Mouse (Mus musculus) cerebellum, postnatal 10 days (tissue): ENCODE results near the gene Lrwd1.
"Not testable (repeated sequence)": the region's sequence is repeated elsewhere in the genome, so short reads cannot be mapped to it uniquely, and the experiment has no call there.

Experiments
- DNase-seq, 2 experiments: peaks; one replicate each; pipeline ENCODE4 v3.0.0; 2021; ENCODE audit warnings: mixed read lengths in 2 of 2

The Lrwd1 gene

DNA sequence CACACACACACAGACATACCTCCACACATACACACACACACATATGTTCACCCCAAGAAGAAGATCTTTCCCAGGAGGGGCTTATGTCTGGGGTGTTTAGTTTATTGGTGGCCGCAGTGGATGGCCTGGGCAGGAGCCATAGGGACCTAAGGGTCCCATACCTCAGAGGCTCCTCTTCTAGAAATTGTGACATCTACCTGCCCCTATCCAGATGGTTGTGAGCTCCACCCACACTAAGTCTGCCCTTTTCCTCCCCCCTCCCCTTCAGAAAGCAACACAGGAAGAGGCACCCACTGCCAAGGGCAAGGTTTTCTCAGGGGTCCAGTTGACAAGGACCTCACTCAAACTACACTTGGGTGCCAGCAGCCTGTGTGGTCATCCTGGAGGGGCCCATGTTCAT lies 11.1 kb upstream of the Lrwd1 start:
- DNase-seq: no peak

DNA sequence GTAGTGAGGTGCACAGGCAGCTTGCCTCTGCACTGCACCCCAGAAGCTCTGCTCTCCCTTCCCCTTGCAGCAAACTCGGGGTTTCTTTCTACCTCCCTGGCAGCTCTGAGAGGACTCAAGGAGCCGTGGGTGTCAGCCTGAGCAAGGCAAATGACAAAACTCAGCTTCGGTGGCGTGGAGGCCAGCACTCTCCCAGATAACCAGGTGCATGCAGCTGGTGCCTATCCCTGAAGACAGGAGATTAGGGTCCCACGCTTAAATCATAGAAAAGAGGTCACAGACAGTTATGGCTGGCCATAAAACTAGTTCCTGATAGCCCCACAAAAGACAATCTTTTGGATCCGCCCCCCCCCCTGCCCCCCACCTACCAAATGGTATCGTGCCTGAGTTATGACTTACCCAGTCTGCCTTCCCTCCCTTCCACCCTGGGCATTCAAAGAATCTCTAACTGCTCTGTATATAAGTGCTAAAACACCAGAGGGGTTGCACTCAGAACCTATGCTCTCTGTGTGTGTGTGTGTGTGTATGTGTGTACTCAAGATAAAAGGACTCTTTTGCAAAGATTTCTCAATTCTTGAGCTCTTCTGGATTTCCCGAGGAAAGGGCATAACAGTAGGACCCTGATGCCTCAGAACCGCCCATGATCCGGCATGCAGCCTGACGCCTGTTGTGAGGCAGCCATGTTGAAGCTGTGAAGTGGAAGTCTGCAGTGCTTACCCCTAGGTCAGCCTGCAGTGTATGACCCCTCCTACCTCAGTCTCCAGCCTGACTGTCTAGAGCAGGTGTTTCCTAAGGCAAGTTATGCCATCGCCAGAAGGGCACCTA lies 8.9 kb upstream of the Lrwd1 start:
- DNase-seq: peak; percentile 82 to 85

DNA sequence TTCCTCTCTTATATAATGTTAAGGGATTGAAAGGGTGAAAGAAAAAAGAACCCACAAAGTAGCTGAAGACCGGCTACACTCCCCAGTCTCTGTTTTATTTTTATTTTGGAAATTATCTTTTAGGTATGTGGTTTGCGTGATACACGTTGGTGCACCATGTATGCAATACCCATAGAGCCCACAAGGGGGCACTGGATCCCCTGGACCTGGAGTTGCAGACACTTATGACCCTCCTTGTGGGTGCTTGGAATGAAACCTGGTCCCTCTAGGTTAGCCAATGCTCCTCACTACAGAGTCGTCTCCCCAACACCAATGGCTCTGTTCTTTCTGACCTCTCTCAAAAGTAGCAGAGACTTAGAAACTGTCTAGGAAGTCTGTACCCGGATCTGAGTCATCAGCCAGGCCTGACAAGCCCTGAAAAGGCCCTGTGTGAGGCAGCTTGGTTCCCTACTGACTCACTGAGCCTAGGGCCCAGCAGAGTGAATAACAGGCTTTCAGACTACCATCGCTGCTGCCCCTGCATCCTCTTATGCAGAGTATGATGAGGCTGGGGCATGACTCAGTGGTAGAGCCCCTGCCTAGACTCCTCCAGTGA lies 7.4 kb upstream of the Lrwd1 start:
- peak in 1 of 2 experiments; percentile 50 for DNase-seq

DNA sequence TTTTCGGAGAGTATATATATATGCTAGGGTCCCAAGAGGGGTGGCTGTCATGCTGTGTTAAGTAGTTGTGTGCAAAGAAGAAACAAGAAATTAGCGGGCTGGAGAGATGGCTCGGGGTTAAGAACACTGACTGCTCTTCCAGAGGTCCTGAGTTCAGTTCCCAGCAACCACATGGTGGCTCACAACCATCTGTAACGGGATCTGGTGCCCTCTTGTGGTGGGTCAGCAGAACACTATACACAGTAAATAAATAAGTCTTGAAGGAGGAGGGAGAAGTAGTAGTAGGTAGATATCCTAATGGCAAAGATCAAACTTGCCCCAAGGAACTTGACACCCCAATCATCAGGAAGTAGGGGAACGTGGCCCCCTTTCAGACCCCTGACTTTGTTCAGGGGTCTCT lies 6.9 kb upstream of the Lrwd1 start:
- no peak for DNase-seq

DNA sequence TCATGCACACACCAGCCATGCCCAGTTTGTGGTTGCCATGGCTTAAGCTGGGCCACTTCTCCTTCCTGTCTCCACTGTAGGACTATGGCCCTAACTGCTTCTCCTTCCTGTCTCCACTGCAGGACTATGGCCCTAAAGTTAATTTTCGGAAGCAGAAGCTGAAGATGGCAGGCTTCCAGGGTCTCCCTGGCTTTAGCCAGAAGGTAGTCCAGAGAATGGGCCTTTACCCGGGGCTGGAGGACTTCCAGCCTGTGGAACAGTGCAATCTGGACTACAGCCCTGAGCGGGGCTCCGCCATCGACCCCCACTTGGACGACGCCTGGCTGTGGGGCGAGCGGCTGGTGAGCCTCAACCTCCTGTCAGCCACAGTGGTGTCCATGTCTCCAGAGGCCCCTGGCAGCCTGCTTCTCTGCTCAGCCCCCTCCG lies 4.2 kb upstream of the Lrwd1 start:
- peak; percentile 83 to 91 for DNase-seq

DNA sequence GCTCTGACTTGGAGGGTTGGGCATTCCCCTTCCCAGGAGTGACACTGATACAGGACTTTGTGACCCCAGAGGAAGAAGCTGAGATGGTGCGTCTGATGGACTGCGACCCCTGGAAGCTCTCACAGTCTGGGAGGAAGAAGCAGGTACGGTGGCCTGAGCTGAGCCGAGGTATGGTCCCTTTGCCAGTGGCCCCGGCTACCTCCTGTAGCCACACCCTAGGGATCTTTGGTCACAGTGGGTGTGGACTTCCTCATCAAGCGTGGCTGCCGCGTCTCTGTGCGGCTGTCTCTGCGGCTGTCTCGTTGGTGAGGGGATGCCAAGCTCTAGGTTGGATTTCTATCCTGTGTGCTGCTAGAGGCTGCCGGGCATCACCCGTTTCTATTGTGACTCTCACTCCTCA lies 3.5 kb upstream of the Lrwd1 start:
- no peak for DNase-seq

DNA sequence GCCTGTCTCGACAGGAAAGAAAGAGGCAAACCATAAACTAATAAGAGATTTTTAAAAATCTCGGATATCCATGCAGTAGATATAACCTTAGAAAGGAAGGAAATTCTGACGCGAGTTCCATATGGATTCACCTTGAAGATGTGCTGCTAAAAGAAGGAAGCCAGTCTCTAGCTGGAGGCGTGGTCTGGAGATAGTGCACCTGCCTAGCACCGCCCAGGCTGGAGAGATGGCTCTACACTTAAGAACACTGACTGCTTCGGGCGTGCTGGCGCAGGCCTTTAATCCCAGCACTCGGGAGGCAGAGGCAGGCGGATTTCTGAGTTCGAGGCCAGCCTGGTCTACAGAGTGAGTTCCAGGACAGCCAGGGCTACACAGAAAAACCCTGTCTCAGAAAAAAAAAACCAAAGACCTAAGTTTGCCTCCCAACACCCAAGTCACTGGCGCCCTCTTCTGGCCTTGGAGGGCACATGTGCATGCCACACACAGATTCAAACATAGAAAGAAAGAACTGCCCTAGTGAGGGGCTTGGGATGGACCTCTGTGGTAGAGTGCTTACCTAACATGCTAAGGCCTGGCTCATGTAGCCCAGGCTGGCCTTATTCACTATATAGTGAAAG lies 1.9 kb upstream of the Lrwd1 start:
- peak; percentile 72 to 77 for DNase-seq

DNA sequence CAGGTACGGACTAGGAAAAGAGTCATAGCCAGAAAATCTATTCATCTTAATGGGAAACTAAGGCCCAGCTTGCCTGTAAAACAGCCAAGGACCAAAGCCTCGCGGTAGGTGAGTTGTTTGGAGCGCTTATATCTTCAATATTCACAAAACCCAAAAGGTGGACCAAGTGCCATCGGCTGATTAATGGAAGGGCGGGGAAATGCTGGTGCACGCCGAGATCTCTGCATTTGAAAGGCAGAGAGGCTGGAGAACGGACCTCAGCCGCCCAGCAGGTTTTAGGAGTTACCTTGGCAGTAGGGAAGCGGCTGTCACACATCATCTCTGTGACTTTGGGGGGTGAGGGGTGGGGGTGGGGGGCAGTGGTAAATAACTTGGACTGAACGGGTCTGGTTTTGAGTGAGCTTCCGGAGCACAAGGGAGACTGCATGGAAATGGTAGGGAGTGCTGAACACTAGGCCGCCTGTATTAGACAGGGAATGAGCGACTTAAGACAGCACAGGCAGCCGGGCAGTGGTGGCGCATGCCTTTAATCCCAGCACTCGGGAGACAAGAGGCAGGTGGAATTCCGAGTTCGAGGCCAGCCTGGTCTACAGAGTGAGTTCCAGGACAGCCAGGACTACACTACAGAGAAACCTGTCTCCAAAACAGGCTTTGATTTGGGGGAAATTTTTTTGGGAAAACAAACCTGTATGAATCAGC lies 567 bp upstream of the Lrwd1 start:
- DNase-seq: no peak

DNA sequence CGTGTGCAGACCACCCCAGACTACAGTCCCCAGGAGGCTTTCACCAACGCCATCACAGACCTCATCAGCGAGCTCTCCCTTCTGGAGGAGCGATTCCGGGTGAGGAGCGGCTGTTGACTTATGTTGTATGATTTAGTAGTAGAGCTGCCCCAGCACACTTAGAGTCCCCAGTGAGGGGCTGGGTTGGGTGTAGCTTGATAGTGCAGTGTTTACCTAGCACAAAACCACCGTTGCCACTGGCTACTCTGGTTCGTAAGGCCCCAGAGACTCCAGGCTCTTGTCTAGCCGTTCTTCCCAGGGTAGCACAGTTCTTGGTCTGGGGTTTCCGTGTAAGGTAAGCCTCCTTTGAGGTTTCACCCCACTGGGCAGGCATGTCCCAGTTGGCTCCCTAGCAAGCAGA lies 13.7 kb downstream of the Lrwd1 start:
- DNase-seq: no peak

DNA sequence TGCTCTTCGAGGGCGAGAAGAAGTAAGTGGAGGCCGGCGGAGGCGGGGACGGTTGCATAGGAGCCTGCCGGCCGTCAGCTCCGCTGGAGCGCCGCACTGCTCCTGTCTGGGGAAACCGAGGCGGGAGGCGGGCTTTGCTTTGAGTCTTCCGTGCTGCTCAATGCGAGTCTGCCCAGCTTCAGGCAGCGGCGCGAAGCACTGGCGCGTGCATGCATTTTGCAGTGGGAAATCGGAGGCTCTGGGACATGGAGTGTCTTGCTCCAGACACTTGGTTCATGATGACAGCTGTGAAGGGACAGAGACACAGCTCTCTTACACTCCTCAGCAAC lies 19.1 kb downstream of the Lrwd1 start:
- no peak for DNase-seq

DNA sequence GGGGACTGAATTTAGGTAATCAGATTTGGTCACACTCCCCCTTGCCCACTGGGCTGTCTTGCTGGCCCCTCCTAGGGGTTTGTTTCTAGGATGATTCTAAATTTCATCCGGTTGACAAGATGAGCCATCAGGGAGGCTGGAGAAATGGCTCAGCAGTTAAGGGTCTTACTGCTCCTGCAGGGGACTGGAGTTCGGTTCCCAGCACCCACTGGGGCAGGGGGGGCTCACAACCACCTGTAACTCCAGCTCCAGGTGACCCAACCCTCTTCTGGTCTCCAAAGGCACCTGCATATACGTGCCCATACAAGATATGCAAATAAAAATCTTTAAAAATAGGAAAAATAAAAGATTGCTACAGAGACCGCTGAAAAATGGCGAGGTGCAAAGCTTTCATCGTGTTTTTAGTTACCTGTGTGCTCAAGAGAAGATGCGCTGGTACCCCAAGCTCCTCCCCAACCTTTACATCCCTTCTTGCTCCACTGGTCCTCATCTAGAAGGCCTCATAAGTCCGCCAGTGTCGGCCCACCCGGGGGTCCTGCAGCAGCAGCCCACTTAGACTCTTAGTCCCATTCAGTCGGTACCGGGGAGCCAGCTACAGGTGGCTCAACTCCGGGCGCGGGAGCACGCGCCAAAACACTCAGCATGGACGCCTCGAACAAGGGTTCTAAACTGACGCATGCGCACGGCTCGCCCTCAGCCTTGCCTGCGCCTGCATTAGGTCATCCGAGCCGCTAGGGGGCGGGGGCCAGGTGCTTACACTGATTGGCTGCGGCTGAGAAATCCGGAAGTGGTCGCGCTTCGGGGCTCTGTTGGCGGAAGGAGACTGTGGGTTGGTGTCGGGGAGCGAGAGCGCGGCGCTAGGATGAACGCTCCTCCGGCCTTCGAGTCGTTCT lies 19.7 kb downstream of the Lrwd1 start, which contains the start of gene Polr2j:
Gene Polr2j, plus strand, starts transcription at position 741 of the 893 bp plus-strand sequence.
- DNase-seq: peak; percentile 99

DNA sequence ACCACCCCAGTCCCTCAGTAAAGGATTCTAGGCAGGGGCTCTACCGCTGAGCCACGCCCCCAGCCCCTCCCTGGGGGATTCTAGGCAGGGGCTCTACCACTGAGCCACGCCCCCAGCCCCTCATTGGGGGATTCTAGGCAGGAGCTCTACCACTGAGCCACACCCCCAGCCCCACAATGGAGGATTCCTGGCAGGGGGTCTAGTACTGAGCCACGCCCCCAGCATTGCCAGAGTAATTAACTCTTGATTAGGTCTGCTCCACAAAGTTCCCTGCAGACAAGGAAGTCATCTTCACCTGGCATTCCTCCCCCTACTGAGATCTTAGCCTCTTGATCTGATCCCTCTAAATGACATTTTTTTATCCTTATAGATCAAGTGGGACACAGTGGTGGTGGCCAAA lies 22.3 kb downstream of the Lrwd1 start:
- DNase-seq: not testable (repeated sequence)

DNA sequence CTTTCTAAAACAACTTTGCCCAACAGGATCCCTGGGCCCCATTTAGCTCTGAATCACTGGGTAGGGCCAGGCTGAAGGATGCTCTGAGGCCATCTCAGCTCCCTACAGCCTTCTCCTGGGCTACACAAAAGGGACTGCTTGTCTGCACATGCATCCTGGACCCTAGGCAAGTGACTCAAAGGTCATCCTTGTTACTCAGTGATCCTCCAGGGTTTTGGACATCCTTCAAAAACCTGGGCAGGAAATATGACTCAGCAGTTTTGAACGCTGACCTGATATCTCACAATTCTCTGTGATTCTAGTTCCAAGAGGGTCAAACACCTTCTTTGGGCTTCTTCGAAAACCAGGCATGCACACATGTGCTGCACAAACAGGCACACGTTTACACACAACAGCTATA lies 26.8 kb downstream of the Lrwd1 start:
- no peak for DNase-seq

DNA sequence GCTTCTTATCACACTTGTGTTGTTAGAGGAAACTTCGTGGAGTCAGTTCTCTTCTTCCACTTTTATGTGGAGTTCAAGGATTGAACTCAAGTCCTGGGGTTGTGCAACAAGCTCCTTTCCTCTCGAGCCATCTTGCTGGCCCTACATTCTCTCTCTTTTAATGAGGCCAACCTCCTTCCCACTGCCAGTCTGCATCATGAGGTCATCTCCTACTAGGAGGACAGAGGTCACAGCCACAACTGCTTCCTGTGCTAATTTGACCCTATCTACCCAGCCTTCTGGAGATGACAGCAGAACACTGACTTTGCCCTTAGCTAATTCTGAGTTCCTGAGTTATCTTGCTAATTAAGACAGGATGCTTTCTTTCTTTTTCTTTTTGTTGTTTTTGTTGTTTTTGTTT lies 27.4 kb downstream of the Lrwd1 start:
- no peak for DNase-seq

DNA sequence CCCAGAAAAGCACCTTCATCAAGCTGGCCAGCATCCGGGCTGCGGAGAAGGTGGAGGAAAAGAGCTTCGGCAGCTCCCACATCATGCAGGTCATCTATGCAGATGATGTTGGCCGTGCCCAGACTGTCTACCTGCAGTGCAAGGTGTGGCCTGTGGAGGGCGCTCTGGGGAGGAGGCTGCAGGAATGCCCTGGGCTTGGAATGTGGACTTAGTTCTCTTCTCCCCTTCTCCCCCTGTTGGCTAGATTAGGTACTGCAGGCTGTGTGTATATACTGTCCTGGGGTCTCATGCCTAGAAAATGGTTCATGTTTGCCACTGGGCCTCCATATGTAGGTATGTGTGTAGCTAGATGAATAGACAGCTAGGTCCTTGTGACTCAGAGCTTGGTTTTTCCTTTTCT lies 31.4 kb downstream of the Lrwd1 start:
- DNase-seq: peak; percentile 55 to 78

DNA sequence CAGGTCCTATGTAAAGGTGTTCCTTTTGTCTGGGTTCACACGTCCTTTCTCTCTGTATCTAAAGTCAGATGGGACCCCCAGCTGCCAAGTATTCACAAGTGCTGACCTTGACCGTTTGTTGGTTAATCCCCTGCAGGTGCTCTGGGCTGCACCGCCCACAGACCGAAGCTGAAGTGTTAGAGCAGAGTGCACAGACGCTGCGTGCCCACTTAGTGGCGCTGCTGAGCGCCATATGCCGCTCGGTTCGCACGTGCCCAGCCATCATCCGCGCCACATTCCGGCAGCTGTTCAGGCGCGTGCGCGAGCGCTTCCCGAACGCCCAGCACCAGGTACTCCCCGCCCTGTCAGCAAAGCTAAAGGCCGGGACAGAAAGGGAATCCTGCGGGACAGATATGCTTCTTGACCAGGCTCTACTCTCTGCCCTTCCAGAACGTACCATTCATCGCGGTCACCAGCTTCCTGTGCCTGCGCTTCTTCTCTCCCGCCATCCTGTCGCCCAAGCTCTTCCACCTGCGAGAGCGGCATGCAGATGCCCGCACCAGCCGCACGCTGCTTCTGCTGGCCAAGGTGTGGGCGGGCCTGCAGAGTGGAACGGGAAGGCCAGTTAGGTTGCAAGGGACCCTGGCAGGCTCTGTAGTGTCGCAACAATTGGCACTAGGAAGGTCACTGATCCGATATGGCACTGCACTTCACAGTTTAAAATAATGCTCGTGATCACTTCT lies 33.6 kb downstream of the Lrwd1 start:
- peak; percentile 87 to 89 for DNase-seq

DNA sequence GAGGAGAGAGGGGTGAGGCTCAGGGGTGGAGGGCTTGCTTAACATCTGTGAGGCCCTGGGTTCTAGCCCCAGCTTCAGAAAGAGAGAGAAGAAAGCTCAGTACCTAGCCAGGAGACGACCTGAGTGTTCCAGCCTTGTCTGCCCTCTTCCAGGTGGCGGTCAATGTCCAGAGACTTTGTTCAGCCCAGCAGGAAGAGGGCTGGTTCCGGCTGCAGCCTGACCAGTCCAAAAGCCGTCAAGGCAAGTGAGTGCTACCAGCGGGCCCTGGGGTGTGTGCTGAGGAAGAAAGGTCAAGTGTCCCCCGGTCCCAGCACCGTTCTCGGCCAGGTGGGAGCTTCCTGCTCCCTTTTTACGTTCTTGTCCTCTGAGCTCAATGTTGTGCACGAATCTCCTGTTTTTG lies 37.3 kb downstream of the Lrwd1 start:
- DNase-seq: no peak

DNA sequence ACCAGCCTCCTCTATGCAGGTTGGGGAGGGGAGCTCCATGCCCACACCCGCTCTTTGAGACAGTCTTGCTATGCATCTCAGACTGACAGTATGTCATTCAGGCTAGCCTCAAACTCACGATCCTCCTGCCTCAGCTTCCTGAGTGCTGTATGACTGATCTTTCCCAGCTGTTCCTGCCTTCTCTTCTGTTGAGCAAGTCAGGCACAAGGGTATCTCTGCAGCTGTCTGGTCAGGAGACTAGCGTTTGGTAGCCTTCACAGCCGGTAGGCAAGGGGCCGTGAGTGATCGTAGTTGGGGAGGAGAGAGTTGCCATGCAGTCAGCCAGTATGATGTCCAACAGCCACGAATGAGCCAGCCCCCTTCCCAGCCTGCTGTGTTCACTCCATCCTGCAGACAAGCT lies 40.8 kb downstream of the Lrwd1 start:
- DNase-seq: no peak

DNA sequence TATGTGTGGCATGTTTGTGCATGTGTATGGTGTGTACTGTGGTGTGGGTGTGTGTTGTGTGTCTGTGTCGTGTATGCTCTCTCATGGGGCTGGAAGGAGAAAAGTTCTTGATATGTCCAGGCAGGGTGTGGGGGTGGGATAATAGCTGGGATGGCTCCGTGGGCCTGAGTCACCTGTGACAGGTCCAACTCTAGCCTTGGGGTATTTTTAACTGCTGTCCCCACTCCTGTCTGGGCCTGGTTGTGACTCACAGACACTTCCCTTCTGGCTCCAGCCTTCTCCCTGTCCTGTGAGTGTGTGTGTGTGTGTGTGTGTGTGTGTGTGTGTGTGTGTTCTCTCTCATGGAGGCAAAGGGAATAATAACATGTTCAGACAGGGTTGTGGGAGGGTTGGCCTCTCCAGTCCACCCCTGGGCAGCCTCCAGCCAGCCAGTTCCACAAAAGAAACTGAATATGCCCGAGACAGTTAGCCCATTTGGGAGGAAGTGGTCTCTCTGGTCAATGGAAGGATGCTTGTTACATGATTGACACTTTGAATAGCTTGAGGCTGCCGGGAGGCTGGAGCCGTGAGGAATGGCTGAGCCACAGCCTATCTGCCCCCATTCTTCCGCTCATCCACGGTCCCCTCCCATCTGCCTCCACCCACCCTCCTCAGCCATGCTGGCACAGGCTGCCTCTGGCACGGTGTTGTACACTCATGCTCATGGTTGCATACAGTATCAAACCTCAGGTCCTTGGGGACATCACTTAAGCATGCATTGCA lies 41.4 kb downstream of the Lrwd1 start:
- peak in 1 of 2 experiments; percentile 28 for DNase-seq

DNA sequence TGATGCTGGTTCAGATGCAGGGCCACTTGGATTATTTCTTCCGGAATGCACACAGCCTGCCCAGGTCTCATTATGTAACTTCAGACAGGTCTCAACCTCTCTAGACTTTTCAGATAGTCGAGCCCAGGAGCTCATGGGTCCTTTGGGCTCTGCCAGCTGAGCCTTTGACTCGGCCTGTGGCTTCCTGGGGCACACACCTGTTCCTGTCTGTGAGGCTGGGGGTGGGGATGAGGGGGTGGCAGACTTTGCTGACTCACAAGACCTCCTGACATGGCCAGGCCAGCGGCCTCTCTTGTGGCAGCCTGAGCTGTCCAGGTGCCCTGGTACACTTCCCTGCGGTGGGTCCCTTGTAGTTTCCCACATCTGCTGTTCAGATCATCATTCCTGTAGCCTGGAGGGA lies 43.9 kb downstream of the Lrwd1 start:
- DNase-seq: no peak
